8 mouse cellular contexts compared by ENCODE assay signal in genomic region chr5:143253881-143254486, GRCm38 (mm10). TPM values are rescaled to one million over a fixed set of nuclear protein-coding genes. Genes with fewer than 3 reads are reported as not detected.
DNase-seq lines count a peak whose midpoint lies in the region; ATAC-seq and TF ChIP-seq lines count a peak whose summit lies in the region.

No protein-coding gene starts in this region.

- peak overlapping the region; percentile 44 for H3K9ac ChIP-seq in heart, embryonic 12.5 days
- peak overlapping the region; percentile 29 for H3K9ac ChIP-seq in ES-E14 (ENCODE audit: insufficient read depth, low read depth, low read length, poor library complexity, severe bottlenecking)
- peak overlapping the region; percentile 46 for H3K9ac ChIP-seq in embryonic facial prominence, embryonic 12.5 days
- 0 out of 2 replicates have a peak overlapping the region, but pooled peaks have one; percentile 10 for H3K9ac ChIP-seq in neural tube, embryonic 15.5 days (replicated peaks)

- H3K4me3 ChIP-seq in heart, embryonic 12.5 days, result peak overlapping the region; percentile 47
- H3K4me3 ChIP-seq in ES-E14 (ENCODE audit: insufficient read depth in 1 of 2, low read depth in 1 of 2, low read length in 2 of 2, poor library complexity in 1 of 2, severe bottlenecking in 1 of 2), result peak overlapping the region; percentile 61 to 63; a peak in 3 of 4 replicates
- peak overlapping the region; percentile 42 for H3K4me3 ChIP-seq in embryonic facial prominence, embryonic 12.5 days
- H3K4me3 ChIP-seq in limb, embryonic 10.5 days, result peak overlapping the region; percentile 52
- H3K4me3 ChIP-seq in neural tube, embryonic 15.5 days (replicated peaks), result peak overlapping the region; percentile 25

- H3K4me1 ChIP-seq in heart, embryonic 12.5 days (replicated peaks), result peaks cover 24% of the 10 kb centered on the region
- no peaks in the 10 kb centered on the region for H3K4me1 ChIP-seq in ES-E14 (ENCODE audit: control insufficient read depth in 2 of 2, insufficient read depth in 2 of 2, low read length in 2 of 2, poor library complexity in 1 of 2)
- peaks cover 20% of the 10 kb centered on the region for H3K4me1 ChIP-seq in embryonic facial prominence, embryonic 12.5 days
- peaks cover 26% of the 10 kb centered on the region for H3K4me1 ChIP-seq in limb, embryonic 10.5 days
- peaks cover 19% of the 10 kb centered on the region for H3K4me1 ChIP-seq in neural tube, embryonic 15.5 days

- H3K4me2 ChIP-seq in heart, embryonic 12.5 days, result peak overlapping the region; percentile 90
- peak overlapping the region; percentile 76 for H3K4me2 ChIP-seq in embryonic facial prominence, embryonic 12.5 days (replicated peaks)
- H3K4me2 ChIP-seq in neural tube, embryonic 15.5 days, result peak overlapping the region; percentile 55

- peaks cover 14% of the 10 kb centered on the region; the same call in 1 of the 2 replicates for H3K36me3 ChIP-seq in heart, embryonic 12.5 days
- no peaks in the 10 kb centered on the region for H3K36me3 ChIP-seq in ES-E14 (ENCODE audit: control insufficient read depth, insufficient read depth, low read length, poor library complexity, severe bottlenecking)
- peaks cover 36% of the 10 kb centered on the region for H3K36me3 ChIP-seq in embryonic facial prominence, embryonic 12.5 days
- peaks cover 73% of the 10 kb centered on the region for H3K36me3 ChIP-seq in limb, embryonic 10.5 days
- peaks cover 70% of the 10 kb centered on the region for H3K36me3 ChIP-seq in neural tube, embryonic 15.5 days

- no peak for DNase-seq in heart, adult 18-20 months
- DNase-seq in ES-E14 (ENCODE audit: low read depth, low spot score), result no peak
- DNase-seq in limb, embryonic 10.5 days (ENCODE audit: low spot score), result peak; percentile 66
- no peak for DNase-seq in yolk sac, embryonic 10.5 days (ENCODE audit: low spot score)

- in situ Hi-C loops in ES-E14 (cut with MboI; ENCODE audit: low sequenced_read_pairs in 2 of 2, unreplicated experiment in 2 of 2), result no loop called here

- no peak overlapping the region for H3K27ac ChIP-seq in heart, embryonic 12.5 days (ENCODE audit: poor library complexity, severe bottlenecking)
- H3K27ac ChIP-seq in ES-E14 (ENCODE audit: insufficient read depth, low read depth, low read length, poor library complexity, severe bottlenecking), result no peak overlapping the region
- H3K27ac ChIP-seq in embryonic facial prominence, embryonic 12.5 days, result no peak overlapping the region
- peak overlapping the region; percentile 23; the same call in 1 of the 2 replicates for H3K27ac ChIP-seq in limb, embryonic 10.5 days
- H3K27ac ChIP-seq in neural tube, embryonic 15.5 days (replicated peaks), result no peak overlapping the region; the same call in 1 of the 2 replicates

- no peaks in the 10 kb centered on the region for H3K9me3 ChIP-seq in heart, embryonic 12.5 days (replicated peaks)
- H3K9me3 ChIP-seq in ES-E14 (ENCODE audit: control insufficient read depth, insufficient read depth, low read depth, low read length), result no peaks in the 10 kb centered on the region
- H3K9me3 ChIP-seq in embryonic facial prominence, embryonic 12.5 days, result 0 out of 2 replicates have a peak, but pooled peaks cover 2% of the 10 kb centered on the region
- no peaks in the 10 kb centered on the region for H3K9me3 ChIP-seq in limb, embryonic 10.5 days (replicated peaks)
- no peaks in the 10 kb centered on the region for H3K9me3 ChIP-seq in neural tube, embryonic 15.5 days (replicated peaks)

- WGBS in heart, embryonic 12.5 days, result 5% methylated on average over 81 of the region's 81 CpGs
- WGBS in embryonic facial prominence, embryonic 12.5 days, result 3% methylated on average over 80 of the region's 81 CpGs
- WGBS in limb, embryonic 10.5 days, result 28% methylated on average over 81 of the region's 81 CpGs
- 7% methylated on average over 76 of the region's 81 CpGs for WGBS in neural tube, embryonic 15.5 days

- H3K27me3 ChIP-seq in heart, embryonic 12.5 days (replicated peaks), result peaks cover 98% of the 10 kb centered on the region
- peaks cover 83% of the 10 kb centered on the region for H3K27me3 ChIP-seq in embryonic facial prominence, embryonic 12.5 days
- peaks cover 94% of the 10 kb centered on the region for H3K27me3 ChIP-seq in limb, embryonic 10.5 days (ENCODE audit: low read depth, poor library complexity, severe bottlenecking)
- H3K27me3 ChIP-seq in neural tube, embryonic 15.5 days (replicated peaks), result peaks cover 73% of the 10 kb centered on the region

- ATAC-seq in heart, embryonic 12.5 days (ENCODE audit: insufficient number of reproducible peaks, low FRiP score), result no peak
- ATAC-seq in embryonic facial prominence, embryonic 12.5 days (ENCODE audit: insufficient number of reproducible peaks, insufficient read depth, low FRiP score, low TSS enrichment), result 0 out of 2 replicates have a peak, but pooled peaks have one; percentile 22
- peak; percentile 39; the same call in 1 of the 2 replicates for ATAC-seq in neural tube, embryonic 15.5 days (ENCODE audit: low FRiP score)
- ATAC-seq in inflammation-experienced regulatory T-cells, adult 6 months, result no peak

TF ChIP-seq in ES-E14, 5 proteins besides CTCF, POLR2A, EP300 and RAD21:
- no peak for TF ChIP-seq ZNF384 (IDR thresholded peaks at IDR 0.05; ENCODE audit: low read depth, low read length)
- TF ChIP-seq HCFC1 (IDR thresholded peaks at IDR 0.05; ENCODE audit: borderline replicate concordance, insufficient read depth, low read length), result no peak
- TF ChIP-seq CHD2 (IDR thresholded peaks at IDR 0.05; ENCODE audit: low read depth, low read length), result no peak
- no peak for TF ChIP-seq ZC3H11A (IDR thresholded peaks at IDR 0.05; ENCODE audit: borderline replicate concordance, low read depth, low read length)
- no peak for TF ChIP-seq MAFK (IDR thresholded peaks at IDR 0.05; ENCODE audit: insufficient read depth, low read depth, low read length)

RNA-seq across cellular contexts. Expression of gene Zfp316, which starts 15.8 kb away (rescaled TPM):
- polyA plus RNA-seq in heart, embryonic 12.5 days (2016; fragmentation: Nextera tagmentation; extraction: Ambion mirVana), result 4.6 and 4.9 TPM in 2 replicates
- 1 to 10 TPM; 5.5 to 5.7 TPM for total RNA-seq in heart, adult 18-20 months (2021)
- 1.6 and 2.7 TPM in 2 replicates for total RNA-seq in ES-E14 (2012; rRNA removed)
- 9.7 and 10.1 TPM in 2 replicates for polyA plus RNA-seq in embryonic facial prominence, embryonic 12.5 days (2016; fragmentation: Nextera tagmentation; extraction: Ambion mirVana)
- 3.4 and 4.4 TPM in 2 replicates for polyA plus RNA-seq in limb, embryonic 10.5 days (2016; fragmentation: Nextera tagmentation; extraction: Ambion mirVana)
- 8.0 and 9.7 TPM in 2 replicates for polyA plus RNA-seq in neural tube, embryonic 15.5 days (2015; fragmentation: Nextera tagmentation; extraction: Ambion mirVana)
- polyA plus RNA-seq in inflammation-experienced regulatory T-cells, adult 6 months (2017; shearing (Covaris generic)), result under 1 TPM; 0.16 to 0.40 (median 0.34) TPM

RNA-seq across cellular contexts. Expression of gene Zfp12, which starts 19.0 kb away (rescaled TPM):
- polyA plus RNA-seq in heart, embryonic 12.5 days (2016; fragmentation: Nextera tagmentation; extraction: Ambion mirVana), result 10.3 and 11.3 TPM in 2 replicates
- 1 to 10 TPM; 8.3 to 9.6 TPM for total RNA-seq in heart, adult 18-20 months (2021)
- total RNA-seq in ES-E14 (2012; rRNA removed), result 8.6 and 9.4 TPM in 2 replicates
- polyA plus RNA-seq in embryonic facial prominence, embryonic 12.5 days (2016; fragmentation: Nextera tagmentation; extraction: Ambion mirVana), result 26.6 and 27.2 TPM in 2 replicates
- polyA plus RNA-seq in limb, embryonic 10.5 days (2016; fragmentation: Nextera tagmentation; extraction: Ambion mirVana), result 19.5 and 22.2 TPM in 2 replicates
- 17.3 and 19.0 TPM in 2 replicates for polyA plus RNA-seq in neural tube, embryonic 15.5 days (2015; fragmentation: Nextera tagmentation; extraction: Ambion mirVana)
- polyA plus RNA-seq in inflammation-experienced regulatory T-cells, adult 6 months (2017; shearing (Covaris generic)), result 1 to 10 TPM; 3.9 to 5.7 (median 4.6) TPM

RNA-seq across cellular contexts. Expression of gene Spdye4a, which starts 27.3 kb away (rescaled TPM):
- not detected in 2 replicates for polyA plus RNA-seq in heart, embryonic 12.5 days (2016; fragmentation: Nextera tagmentation; extraction: Ambion mirVana)
- not detected for total RNA-seq in heart, adult 18-20 months (2021)
- total RNA-seq in ES-E14 (2012; rRNA removed), result not detected in 2 replicates
- polyA plus RNA-seq in embryonic facial prominence, embryonic 12.5 days (2016; fragmentation: Nextera tagmentation; extraction: Ambion mirVana), result not detected in 2 replicates
- polyA plus RNA-seq in limb, embryonic 10.5 days (2016; fragmentation: Nextera tagmentation; extraction: Ambion mirVana), result not detected in 2 replicates
- not detected in 2 replicates for polyA plus RNA-seq in neural tube, embryonic 15.5 days (2015; fragmentation: Nextera tagmentation; extraction: Ambion mirVana)
- not detected for polyA plus RNA-seq in inflammation-experienced regulatory T-cells, adult 6 months (2017; shearing (Covaris generic))

RNA-seq across cellular contexts. Expression of gene Zfp853, which starts 39.4 kb away (rescaled TPM):
- 0.09 TPM in 1 of 2 replicates, not detected in the other for polyA plus RNA-seq in heart, embryonic 12.5 days (2016; fragmentation: Nextera tagmentation; extraction: Ambion mirVana)
- under 1 TPM in 1 of 2 experiments, not detected in 1; 0.13 TPM for total RNA-seq in heart, adult 18-20 months (2021)
- total RNA-seq in ES-E14 (2012; rRNA removed), result 0.67 and 0.69 TPM in 2 replicates
- polyA plus RNA-seq in embryonic facial prominence, embryonic 12.5 days (2016; fragmentation: Nextera tagmentation; extraction: Ambion mirVana), result 0.06 and 0.12 TPM in 2 replicates
- polyA plus RNA-seq in limb, embryonic 10.5 days (2016; fragmentation: Nextera tagmentation; extraction: Ambion mirVana), result 0.06 TPM in 1 of 2 replicates, not detected in the other
- 0.23 and 0.31 TPM in 2 replicates for polyA plus RNA-seq in neural tube, embryonic 15.5 days (2015; fragmentation: Nextera tagmentation; extraction: Ambion mirVana)
- polyA plus RNA-seq in inflammation-experienced regulatory T-cells, adult 6 months (2017; shearing (Covaris generic)), result not detected

Comparison
In these comparisons a context has a peak if more than half of its experiments do, and no peak if none do; other contexts are left out.
1. ATAC-seq: peak in embryonic facial prominence, embryonic 12.5 days (single experiment) and neural tube, embryonic 15.5 days (single experiment); none in heart, embryonic 12.5 days (single experiment) and inflammation-experienced regulatory T-cells, adult 6 months (single experiment).
2. Peak in every context shown above with its lines, with median percentiles within 50 percentile points of each other: H3K4me2 ChIP-seq, H3K4me3 ChIP-seq and H3K9ac ChIP-seq.